Mouse (Mus musculus): Measurements from ENCODE around the gene Gm5269. TPM values are rescaled to one million over a fixed set of nuclear protein-coding genes. Genes with fewer than 3 reads are reported as not detected.

Gm5269 gene
- polyA plus RNA-seq (2014; fragmentation: Illumina TruSeq; extraction: RNeasy Lipid Tissue Mini Kit (QIAGEN cat#74804); ENCODE audit: low read depth, low replicate concordance) = not detected

GRCm38 (mm10) chr1:45890173-45890572 is at the start of gene Gm5269:
Gene Gm5269 (minus strand): TSS chr1:45890273.

DNA sequence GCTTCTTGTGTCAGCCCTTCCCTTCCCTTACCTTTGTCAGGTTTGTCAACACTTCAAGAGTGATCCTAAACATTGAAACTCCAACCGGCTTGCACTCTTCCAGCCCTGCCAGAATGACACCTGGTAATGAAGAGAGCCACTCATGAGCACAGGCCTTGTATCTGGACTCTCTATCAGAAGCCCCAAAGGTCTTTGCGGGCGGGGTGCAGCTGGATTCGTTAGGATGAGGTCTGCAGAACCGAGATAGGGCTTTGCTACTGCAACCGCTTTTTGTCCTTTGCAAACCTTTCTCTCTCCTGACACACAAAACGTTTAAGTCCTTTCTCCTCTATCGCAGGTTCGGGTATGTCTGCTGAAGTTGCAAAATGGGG is 36.3 kb upstream of the Gm5269 start, which contains the start of gene Slc40a1:
TSS of gene Slc40a1 (minus strand) at position 131 of the 371 bp plus-strand sequence.

Other genes with a start within 250 kb of the Gm5269 start
- gene Wdr75, start 95.1 kb downstream of the Gm5269 start, polyA plus RNA-seq (2014; fragmentation: Illumina TruSeq; extraction: RNeasy Lipid Tissue Mini Kit (QIAGEN cat#74804); ENCODE audit: low read depth, low replicate concordance) = 71.2 TPM
- 456 TPM for gene Slc40a1, start 36.2 kb upstream of the Gm5269 start, polyA plus RNA-seq (2014; fragmentation: Illumina TruSeq; extraction: RNeasy Lipid Tissue Mini Kit (QIAGEN cat#74804); ENCODE audit: low read depth, low replicate concordance)
- 1.1 TPM for gene Dnah7b, start 176.0 kb upstream of the Gm5269 start, polyA plus RNA-seq (2014; fragmentation: Illumina TruSeq; extraction: RNeasy Lipid Tissue Mini Kit (QIAGEN cat#74804); ENCODE audit: low read depth, low replicate concordance)